Mouse (Mus musculus) right cerebral cortex, postnatal 14 days (tissue): ENCODE data around the gene Sycp1.
A peak's percentile ranks its signal among the peaks of the same experiment; 100 is the strongest.

Source experiments
- DNase-seq: peaks from one replicate; pipeline ENCODE4 v3.0.0; 2022

The Sycp1 gene

DNA sequence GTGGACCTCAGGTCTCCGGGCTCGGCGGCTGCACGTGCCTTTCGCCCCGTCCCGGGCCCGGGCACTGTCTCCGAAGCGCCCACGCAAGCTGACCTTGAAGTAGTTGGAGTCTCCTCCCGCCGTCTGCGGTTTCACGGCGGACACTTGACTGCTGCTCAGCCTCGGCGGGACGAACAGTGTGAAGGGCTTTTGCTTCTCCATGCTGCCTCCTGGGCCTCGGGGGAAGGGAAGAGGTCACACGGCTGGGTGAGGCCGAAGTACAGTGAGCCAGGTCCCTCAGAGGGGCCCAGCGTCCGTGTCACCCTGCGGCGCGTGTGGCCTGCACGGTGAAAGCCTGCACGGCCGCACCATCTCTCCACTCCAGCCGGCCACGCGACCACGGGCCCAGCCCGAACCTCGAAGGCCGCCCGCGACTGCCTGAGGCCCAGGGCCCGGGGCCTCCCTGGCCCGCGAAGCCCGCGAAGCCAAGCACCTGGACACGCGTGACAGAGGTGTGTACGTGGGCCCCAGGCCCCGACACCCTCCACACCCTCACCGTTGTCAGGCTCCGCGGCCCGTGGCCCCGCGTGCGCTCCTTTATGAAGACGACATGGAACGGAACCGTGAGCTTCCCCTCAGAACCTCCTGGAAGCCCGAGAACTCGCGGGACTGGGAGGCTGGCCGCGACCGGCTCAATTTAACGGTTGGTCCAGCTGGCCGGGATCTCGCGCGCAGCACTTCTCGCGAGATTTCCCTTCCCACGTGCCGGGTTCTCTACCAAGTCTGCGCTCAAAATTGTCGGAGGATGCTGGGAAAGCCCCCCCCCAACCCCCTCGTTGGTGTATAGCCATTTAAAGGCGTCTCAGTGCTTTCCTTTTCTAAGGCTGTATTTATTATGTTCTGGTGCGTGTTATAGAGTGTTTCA is at the start of gene Sycp1:
Sycp1 (minus strand) TSS at position 650 of the 904 bp plus-strand sequence.
- no peak for DNase-seq

GRCm38 (mm10) chr3:102980349-102980736 is 44.4 kb upstream of the Sycp1 start:
- no peak for DNase-seq

DNA sequence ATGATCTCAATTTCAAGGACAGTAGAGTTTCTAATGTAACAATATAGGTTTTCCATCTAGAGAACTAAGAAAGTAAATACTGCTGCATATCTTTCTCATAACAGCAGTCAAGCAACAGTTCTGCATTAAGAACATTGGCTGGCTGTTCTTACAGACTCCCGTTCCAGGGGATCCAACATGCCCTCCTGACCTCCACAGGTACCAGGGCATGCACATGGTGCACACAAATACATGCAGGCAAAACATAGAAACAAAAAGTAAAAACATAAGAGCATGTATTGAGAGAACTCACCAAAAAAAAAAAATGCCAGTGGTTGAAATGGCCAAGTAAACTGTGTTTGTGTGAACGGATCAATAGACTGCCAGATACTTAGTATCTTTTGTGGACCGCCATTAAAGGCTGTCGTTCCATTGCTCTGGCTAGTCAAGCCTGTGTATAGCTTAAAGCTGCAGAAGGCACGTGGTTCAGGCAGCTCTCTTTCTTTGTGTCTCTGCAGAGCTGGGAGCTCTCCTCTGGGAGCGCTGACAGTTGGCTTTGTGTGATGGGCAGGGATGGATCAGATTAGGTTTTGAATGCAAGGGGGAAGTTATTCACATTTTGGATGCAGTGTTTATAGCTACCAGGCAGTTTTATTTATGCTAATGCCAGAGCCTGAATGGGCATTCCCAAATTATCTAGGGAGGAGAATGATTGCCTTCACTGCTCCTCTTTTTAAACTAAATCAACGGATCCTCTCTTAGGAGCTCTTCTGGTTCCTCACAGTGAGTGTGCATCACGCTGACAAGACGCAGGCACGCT is 43.8 kb upstream of the Sycp1 start:
- peak; percentile 14 for DNase-seq

- no peak for DNase-seq
Observed at GRCm38 (mm10) chr3:102976906-102977305, 41.0 kb upstream of the Sycp1 start.

GRCm38 (mm10) chr3:102970508-102970907 is 34.6 kb upstream of the Sycp1 start:
- DNase-seq: no peak

GRCm38 (mm10) chr3:102970067-102970466 is 34.2 kb upstream of the Sycp1 start:
- DNase-seq: no peak

GRCm38 (mm10) chr3:102964033-102964432 is 28.1 kb upstream of the Sycp1 start, which contains the start of gene Nr1h5:
Gene Nr1h5, minus strand, starts transcription at chr3:102964133.
- no peak for DNase-seq

- no peak for DNase-seq
Observed at GRCm38 (mm10) chr3:102955596-102955995, 19.7 kb upstream of the Sycp1 start.

DNA sequence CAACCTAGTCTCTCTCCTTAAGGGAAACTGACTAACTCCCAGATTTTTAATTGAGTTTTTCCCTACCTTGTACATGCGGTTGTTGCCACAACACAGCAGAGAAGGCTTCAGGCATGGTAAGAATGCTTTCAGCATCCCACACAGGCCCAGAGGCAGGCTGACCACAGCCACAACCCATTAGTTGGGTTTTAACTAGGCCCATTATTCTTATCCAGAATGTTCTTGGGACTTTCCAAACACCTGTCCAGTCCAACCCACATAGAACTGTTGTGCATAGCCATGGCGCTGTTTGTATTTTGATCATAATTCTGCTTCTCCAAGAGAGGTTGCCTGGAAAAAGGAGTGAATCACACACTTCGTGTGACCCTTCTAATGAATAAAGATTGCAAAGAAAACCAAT is 19.2 kb upstream of the Sycp1 start:
- no peak for DNase-seq

DNA sequence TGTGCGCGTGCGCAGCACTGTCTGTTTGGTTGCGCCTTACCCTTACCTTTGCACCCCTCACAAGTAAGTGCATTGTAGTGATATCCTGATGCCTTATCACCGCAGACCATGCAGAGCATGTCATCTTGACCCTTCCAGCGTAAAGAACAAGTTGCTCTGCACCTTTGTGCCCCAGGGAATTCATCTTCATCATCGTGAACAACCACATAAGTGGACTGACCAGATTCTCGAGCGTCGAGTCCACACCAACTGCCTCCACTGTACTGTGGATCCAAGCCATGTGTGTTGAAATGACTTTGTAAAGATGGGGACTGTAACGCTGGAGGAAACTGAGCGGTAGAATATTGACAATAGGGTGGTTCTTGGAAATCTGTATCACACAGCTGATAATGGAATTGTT is 18.6 kb upstream of the Sycp1 start:
- DNase-seq: no peak

DNA sequence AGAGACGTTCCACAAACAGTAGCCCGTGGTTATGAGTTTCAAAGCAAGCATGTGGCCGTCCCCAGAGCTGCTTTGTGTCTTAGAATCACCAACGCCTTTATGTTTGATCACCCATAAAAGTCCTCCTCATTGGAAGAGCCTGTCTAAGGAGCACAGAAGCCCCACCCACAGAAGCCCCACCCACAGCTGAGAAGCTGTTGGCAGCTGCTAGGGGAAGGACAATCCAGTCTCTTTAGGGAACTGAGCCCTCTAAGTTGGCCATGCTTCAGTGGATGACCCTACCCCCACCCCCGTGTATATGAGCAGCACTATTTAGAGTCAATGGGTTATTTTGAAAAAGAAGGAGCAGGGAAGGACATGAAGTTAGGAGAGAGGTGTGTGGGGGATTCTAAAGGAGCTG is 11.0 kb upstream of the Sycp1 start:
- DNase-seq: no peak

DNA sequence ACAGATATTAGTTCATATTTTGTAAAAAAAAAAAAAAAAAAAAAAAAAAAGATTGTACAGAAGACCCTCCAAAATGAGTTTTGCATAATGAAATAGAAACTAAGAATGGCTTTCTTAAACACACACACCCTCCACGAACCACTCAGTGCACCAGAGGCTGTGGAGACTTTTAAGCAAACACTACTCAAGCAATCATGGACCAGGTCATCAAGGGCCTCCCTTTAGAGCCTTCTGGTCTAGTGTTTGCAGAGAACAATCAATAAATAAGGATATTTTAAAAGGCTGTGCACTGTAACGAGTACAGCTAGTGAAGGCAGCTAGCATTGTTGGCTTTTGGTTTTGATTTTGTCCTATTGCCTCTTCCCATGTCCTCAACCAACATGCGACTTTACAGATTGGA is 10.4 kb upstream of the Sycp1 start:
- DNase-seq: no peak

DNA sequence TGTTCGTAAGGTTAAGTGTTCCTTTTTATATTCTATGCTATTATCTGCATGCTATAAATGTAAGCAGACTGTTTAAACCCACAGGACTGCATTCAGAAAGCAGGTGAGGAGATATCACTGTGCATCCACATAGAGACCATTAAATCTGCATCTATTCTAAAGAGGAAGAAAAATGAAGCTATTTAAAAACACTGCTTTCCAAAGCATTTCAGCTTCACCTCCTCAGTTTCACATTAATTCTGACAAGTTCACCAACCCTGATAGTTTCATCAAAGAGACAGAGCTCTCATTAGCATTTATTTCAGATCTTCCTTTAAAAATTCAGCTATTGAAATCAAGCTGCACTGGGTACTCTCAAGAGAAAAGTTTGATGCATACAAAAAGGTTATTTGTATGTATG is 2.2 kb upstream of the Sycp1 start:
- DNase-seq: no peak

DNA sequence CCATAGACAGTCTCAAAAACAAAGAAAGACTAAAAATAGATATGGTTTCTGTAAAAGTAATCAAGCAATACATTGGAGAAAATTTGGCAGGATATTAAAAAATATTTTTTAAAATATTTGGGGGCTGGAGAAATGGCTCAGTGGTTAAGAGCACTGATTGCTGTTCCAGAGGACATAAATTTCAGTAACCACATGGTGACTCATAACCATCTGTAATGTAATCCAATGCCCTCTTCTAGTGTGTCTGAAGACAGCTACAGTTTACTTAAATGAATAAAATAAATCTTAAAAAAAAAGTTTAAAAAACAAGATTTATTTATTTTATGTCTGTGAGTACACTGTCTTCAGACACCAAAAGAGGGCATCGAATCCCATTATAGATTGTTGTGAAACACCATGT is 36.8 kb downstream of the Sycp1 start:
- no peak for DNase-seq

DNA sequence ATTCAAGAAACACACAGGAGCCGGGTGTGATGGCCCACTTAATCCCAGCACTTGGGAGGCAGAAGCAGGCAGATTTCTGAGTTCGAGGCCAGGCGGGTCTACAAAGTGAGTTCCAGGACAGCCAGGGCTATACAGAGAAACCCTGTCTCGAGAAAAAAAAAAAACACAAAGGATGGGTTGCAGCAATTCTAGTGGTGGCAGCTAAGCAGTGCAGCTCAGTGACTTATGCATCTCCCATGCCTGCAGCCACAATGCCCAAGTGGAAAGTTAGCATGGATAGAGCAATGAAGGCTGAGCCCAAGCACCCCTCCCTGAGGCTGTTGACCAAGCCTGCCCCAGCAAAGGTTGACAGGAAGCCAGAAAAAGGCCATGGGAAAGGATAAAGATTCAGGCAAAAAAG is 55.4 kb downstream of the Sycp1 start:
- DNase-seq: no peak

- DNase-seq: no peak
Observed at GRCm38 (mm10) chr3:102848661-102849060, 87.2 kb downstream of the Sycp1 start.

GRCm38 (mm10) chr3:102842386-102842785 is 93.5 kb downstream of the Sycp1 start:
- no peak for DNase-seq

GRCm38 (mm10) chr3:102803937-102804336 is 132.0 kb downstream of the Sycp1 start:
- peak; percentile 80 for DNase-seq

DNA sequence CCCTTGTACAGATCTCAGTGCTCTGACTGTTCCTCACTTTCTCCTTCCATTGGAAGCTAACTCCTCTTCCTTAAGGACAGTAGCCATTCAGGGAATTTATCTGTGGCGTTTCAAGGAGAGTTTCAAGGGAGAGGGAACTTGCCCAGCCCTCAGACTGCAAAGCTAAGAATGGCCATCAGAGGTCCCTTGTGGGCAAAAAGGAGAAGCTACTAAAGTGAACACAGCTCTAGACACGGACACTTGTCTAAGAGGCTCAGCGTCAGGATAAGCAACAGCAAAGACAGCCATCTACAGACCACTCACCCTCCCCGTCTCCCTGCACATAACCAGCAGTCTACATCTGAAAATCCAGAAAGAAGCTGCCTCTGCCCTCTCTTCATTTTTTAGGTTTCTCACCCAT is 148.5 kb downstream of the Sycp1 start:
- DNase-seq: no peak

GRCm38 (mm10) chr3:102782618-102783017 is 153.3 kb downstream of the Sycp1 start, which contains the start of gene Tshb:
Gene Tshb, minus strand, starts transcription at chr3:102782718.
- DNase-seq: no peak

DNA sequence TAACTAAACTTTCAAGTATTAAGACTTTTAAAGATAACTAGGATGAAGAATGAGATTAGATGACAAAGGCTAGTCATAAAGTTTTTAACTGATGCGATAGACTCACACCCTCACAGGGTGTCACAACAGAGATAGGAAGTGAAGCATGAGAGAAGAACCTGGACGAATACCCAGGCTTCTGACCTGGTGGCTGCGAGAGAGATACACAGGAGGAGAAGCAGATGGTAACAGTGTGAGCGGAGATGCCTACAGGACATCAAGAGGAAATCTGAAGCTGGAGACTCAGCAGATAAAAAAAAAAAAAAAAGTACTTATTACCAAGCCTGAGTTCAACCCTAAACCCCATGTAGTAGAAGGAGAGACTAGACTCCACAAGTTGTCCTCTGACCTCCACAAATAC is 162.9 kb downstream of the Sycp1 start:
- DNase-seq: no peak
